Mouse (Mus musculus) lung, postnatal 0 days (tissue): ENCODE data around the gene Sebox.
A peak's percentile ranks its signal among the peaks of the same experiment; 100 is the strongest.

Source experiments
- CTCF ChIP-seq: IDR thresholded peaks from 2 replicates; pipeline ENCODE4 v1.5.1; 2016; ENCODE audit warnings: antibody characterized with exemption, mild to moderate bottlenecking
- EP300 ChIP-seq: IDR thresholded peaks from 2 replicates; pipeline ENCODE4 v1.6.1; 2016; ENCODE audit warnings: antibody characterized with exemption, mild to moderate bottlenecking, control low read depth

DNA sequence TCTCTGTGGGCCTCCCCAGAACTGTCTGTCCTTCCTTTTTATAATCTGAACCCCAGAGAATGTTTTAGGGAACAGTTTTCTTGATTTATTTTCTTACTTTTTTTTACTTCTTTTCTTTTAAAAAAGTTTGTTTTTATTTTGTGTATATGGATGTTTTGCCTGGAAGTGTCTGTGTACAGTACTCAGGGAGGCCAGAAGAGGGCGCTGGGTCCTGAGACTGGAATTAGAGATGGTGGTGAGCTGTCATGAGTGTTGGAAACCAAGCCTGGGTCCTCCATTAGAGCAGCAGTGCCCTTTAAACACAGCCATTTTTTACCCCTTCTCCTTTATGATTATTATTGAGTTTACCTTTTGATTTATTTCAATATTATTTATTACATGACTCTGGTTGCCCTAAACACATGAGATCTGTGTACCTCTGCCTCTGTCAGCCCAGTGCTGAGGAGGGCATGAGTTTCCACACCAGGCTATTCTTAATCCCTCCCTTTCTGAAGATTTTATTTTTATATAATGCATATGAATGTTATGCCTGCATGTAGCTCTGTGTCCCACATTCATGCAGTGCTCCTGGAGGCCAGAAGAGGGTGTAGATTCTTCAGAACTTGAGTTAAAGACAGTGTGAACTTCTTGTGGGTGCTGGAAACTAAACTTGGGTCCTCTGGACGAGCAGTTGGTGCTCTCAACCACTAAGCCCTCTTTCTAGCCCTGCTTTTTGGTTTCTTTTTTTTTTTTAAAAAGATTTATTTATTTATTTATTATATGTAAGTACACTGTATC, 12.5 kb downstream of the Sebox start:
- TF ChIP-seq EP300 (no peak), CTCF (peak; percentile 56)
